13 mouse cellular contexts compared by ENCODE assay signal in genomic region chr10:114871201-114871600, GRCm38 (mm10).
DNase-seq lines count a peak whose midpoint lies in the region; ATAC-seq and TF ChIP-seq lines count a peak whose summit lies in the region.
"Had no signal": no experiment of that assay in that cellular context is flagged by ENCODE, and none has a peak within 500 bp of the region (broad histone marks: within the 10 kb centered on the region; RNA-seq: fewer than 3 reads in every experiment).

No protein-coding gene starts in this region.

- no peaks in the 10 kb centered on the region for H3K27me3 ChIP-seq in hindbrain, postnatal 0 days (ENCODE audit: insufficient read depth, low read length)
- H3K27me3 ChIP-seq in hindbrain, embryonic 14.5 days (ENCODE audit: control insufficient read depth, insufficient read depth, low read length): no peaks in the 10 kb centered on the region
- H3K27me3 ChIP-seq: embryonic facial prominence, embryonic 15.5 days; megakaryocyte, embryonic 14.5 days had no signal

- no peaks in the 10 kb centered on the region for H3K4me1 ChIP-seq in hindbrain, postnatal 0 days (ENCODE audit: insufficient read depth, low read length)
- H3K4me1 ChIP-seq in hindbrain, embryonic 14.5 days (replicated peaks; ENCODE audit: control insufficient read depth, insufficient read depth, low read length): no peaks in the 10 kb centered on the region
- H3K4me1 ChIP-seq: embryonic facial prominence, embryonic 15.5 days; megakaryocyte, embryonic 14.5 days had no signal

- H3K4me3 ChIP-seq in hindbrain, postnatal 0 days (ENCODE audit: low read length): no peak overlapping the region
- no peak overlapping the region for H3K4me3 ChIP-seq in hindbrain, embryonic 14.5 days (replicated peaks; ENCODE audit: low read length)
- H3K4me3 ChIP-seq: embryonic facial prominence, embryonic 15.5 days; megakaryocyte, embryonic 14.5 days had no signal

- no peak overlapping the region for H3K4me2 ChIP-seq in hindbrain, postnatal 0 days (ENCODE audit: low read depth, low read length)
- H3K4me2 ChIP-seq in hindbrain, embryonic 14.5 days (replicated peaks): no peak overlapping the region
- H3K4me2 ChIP-seq: embryonic facial prominence, embryonic 15.5 days had no signal

- ATAC-seq in cerebellum, adult (ENCODE audit: insufficient number of reproducible peaks, low FRiP score, low TSS enrichment): no peak
- peak; percentile 83 for ATAC-seq in hindbrain, postnatal 0 days
- no peak for ATAC-seq in hindbrain, embryonic 14.5 days (ENCODE audit: low FRiP score)

- H3K36me3 ChIP-seq in hindbrain, postnatal 0 days (ENCODE audit: insufficient read depth, low read length): no peaks in the 10 kb centered on the region
- H3K36me3 ChIP-seq in hindbrain, embryonic 14.5 days (replicated peaks; ENCODE audit: control insufficient read depth, insufficient read depth): no peaks in the 10 kb centered on the region
- H3K36me3 ChIP-seq: embryonic facial prominence, embryonic 15.5 days had no signal

- no peak overlapping the region for H3K9ac ChIP-seq in hindbrain, postnatal 0 days (replicated peaks; ENCODE audit: low read length)
- H3K9ac ChIP-seq in hindbrain, embryonic 14.5 days: no peak overlapping the region
- H3K9ac ChIP-seq: embryonic facial prominence, embryonic 15.5 days had no signal

- DNase-seq in cerebellum, adult 11-12 months: peak; percentile 14
- DNase-seq in hindbrain, postnatal 0 days (ENCODE audit: low spot score): peak; percentile 20
- DNase-seq in hindbrain, embryonic 14.5 days (ENCODE audit: low spot score): no peak
- DNase-seq in layer of hippocampus, adult 8-10 months (ENCODE audit: low spot score in 2 of 2): peak; percentile 69 to 70
- peak; percentile 33 to 86 for DNase-seq in left cerebral cortex, postnatal 25 days (ENCODE audit: low spot score in 2 of 2)
- DNase-seq in adrenal gland, postnatal 10 days: no peak
- DNase-seq in thymus, postnatal 4 days: no peak
- DNase-seq: adrenal gland, postnatal 36 days; gastrocnemius, postnatal 25 days; lung, adult 2 months had no signal

- WGBS in hindbrain, postnatal 0 days: 58% methylated on average over 2 of the region's 2 CpGs
- 74% methylated on average over 2 of the region's 2 CpGs for WGBS in hindbrain, embryonic 14.5 days

- no peak for TF ChIP-seq CTCF in hindbrain, postnatal 0 days (IDR thresholded peaks at IDR 0.05; ENCODE audit: low read depth)

- H3K27ac ChIP-seq in hindbrain, postnatal 0 days: no peak overlapping the region
- no peak overlapping the region for H3K27ac ChIP-seq in hindbrain, embryonic 14.5 days
- H3K27ac ChIP-seq: embryonic facial prominence, embryonic 15.5 days had no signal

- intact Hi-C loops in left cerebral cortex, postnatal 25 days (cut with DNase I): loop anchor here (5.0 kb wide), 2 partner anchors 69 to 86 kb away; partner anchors contain the start of gene Trhde

- no peaks in the 10 kb centered on the region for H3K9me3 ChIP-seq in hindbrain, postnatal 0 days (ENCODE audit: low read length)
- no peaks in the 10 kb centered on the region for H3K9me3 ChIP-seq in hindbrain, embryonic 14.5 days (ENCODE audit: control insufficient read depth, low read length)
- H3K9me3 ChIP-seq: embryonic facial prominence, embryonic 15.5 days had no signal

Comparison
In these comparisons a context has a peak if more than half of its experiments do, and no peak if none do; other contexts are left out.
1. DNase-seq: peak in cerebellum, adult 11-12 months (single experiment), hindbrain, postnatal 0 days (single experiment), layer of hippocampus, adult 8-10 months (2 of 2) and left cerebral cortex, postnatal 25 days (2 of 2); none in hindbrain, embryonic 14.5 days (single experiment), adrenal gland, postnatal 10 days (single experiment) and thymus, postnatal 4 days (single experiment).